Mouse (Mus musculus): ENCODE data around the gene Ppp1r1b.

Ppp1r1b gene

GRCm38 (mm10) chr11:98348083-98348961 is at the start of gene Ppp1r1b:
TSS of gene Ppp1r1b (plus strand) at chr11:98348404.
- DNase-seq (ENCODE audit: low spot score), result no peak

GRCm38 (mm10) chr11:98298484-98299205 is 49.6 kb upstream of the Ppp1r1b start:
- DNase-seq (ENCODE audit: low spot score), result no peak

GRCm38 (mm10) chr11:98313790-98314323 is 34.3 kb upstream of the Ppp1r1b start:
- DNase-seq (ENCODE audit: low spot score), result peak; percentile 28

- no peak for DNase-seq (ENCODE audit: low spot score)
Observed at GRCm38 (mm10) chr11:98317479-98317878, 30.7 kb upstream of the Ppp1r1b start.

GRCm38 (mm10) chr11:98318421-98319116 is 29.6 kb upstream of the Ppp1r1b start:
- DNase-seq (ENCODE audit: low spot score), result no peak

GRCm38 (mm10) chr11:98319120-98319519 is 29.1 kb upstream of the Ppp1r1b start:
- no peak for DNase-seq (ENCODE audit: low spot score)

- no peak for DNase-seq (ENCODE audit: low spot score)
Observed at GRCm38 (mm10) chr11:98319544-98319943, 28.7 kb upstream of the Ppp1r1b start.

GRCm38 (mm10) chr11:98319944-98320343 is 28.3 kb upstream of the Ppp1r1b start:
- DNase-seq (ENCODE audit: low spot score), result no peak

GRCm38 (mm10) chr11:98320381-98320780 is 27.8 kb upstream of the Ppp1r1b start:
- DNase-seq (ENCODE audit: low spot score), result no peak

GRCm38 (mm10) chr11:98320806-98321676 is 27.2 kb upstream of the Ppp1r1b start:
- no peak for DNase-seq (ENCODE audit: low spot score)

GRCm38 (mm10) chr11:98321677-98322003 is 26.6 kb upstream of the Ppp1r1b start:
- DNase-seq (ENCODE audit: low spot score), result no peak

GRCm38 (mm10) chr11:98322159-98322558 is 26.0 kb upstream of the Ppp1r1b start:
- DNase-seq (ENCODE audit: low spot score), result no peak

GRCm38 (mm10) chr11:98323136-98323866 is 24.9 kb upstream of the Ppp1r1b start:
- DNase-seq (ENCODE audit: low spot score), result no peak

- no peak for DNase-seq (ENCODE audit: low spot score)
Observed at GRCm38 (mm10) chr11:98323933-98324332, 24.3 kb upstream of the Ppp1r1b start.

GRCm38 (mm10) chr11:98325191-98325820 is 22.9 kb upstream of the Ppp1r1b start:
- DNase-seq (ENCODE audit: low spot score), result no peak

GRCm38 (mm10) chr11:98325821-98326218 is 22.4 kb upstream of the Ppp1r1b start:
- DNase-seq (ENCODE audit: low spot score), result no peak

GRCm38 (mm10) chr11:98326741-98327135 is 21.5 kb upstream of the Ppp1r1b start:
- DNase-seq (ENCODE audit: low spot score), result no peak

- DNase-seq (ENCODE audit: low spot score), result no peak
Observed at GRCm38 (mm10) chr11:98327136-98328030, 20.8 kb upstream of the Ppp1r1b start.

- DNase-seq (ENCODE audit: low spot score), result no peak
Observed at GRCm38 (mm10) chr11:98328031-98328370, 20.2 kb upstream of the Ppp1r1b start.
